Mouse (Mus musculus): ENCODE results near the gene Polrmt.

Gene Polrmt

DNA sequence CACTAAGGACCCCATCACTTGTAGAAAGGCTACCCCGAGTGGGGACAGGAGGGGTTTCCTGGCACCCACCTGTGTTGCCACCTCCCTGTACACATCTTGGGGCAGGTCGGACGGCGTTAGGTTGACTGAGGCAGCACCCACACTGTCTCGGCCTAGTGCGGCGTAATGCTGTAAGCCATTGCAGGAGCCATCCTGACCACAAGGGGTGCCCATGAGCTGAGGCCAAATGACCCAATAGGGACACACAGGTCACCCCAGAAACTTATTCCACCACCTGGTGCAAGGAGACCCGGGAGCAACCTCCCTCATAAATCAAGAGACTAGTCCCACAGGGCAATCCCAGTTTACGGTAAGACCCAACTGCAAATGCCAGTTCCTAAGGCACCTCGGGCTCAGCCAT, 8.1 kb downstream of the Polrmt start:
- no peak for DNase-seq

DNA sequence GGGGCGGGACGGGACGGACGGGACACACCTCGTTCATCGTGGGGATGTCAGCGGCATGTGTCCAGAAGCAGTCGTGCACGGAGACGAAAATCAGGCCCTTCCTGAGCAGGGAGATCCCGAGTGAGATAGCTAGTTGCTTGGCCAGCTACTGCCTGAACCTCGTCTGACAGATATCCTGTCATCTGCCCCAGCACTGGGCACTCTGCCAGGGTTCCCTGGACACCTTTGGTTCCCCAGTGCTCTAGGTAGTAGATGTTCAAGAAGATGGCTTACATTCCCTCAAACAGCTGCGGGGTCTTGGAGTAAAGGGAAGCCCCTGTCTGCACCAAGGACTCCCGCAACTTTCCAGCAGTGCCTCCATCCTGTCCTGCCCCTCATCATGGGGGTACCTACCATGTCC, 9.7 kb downstream of the Polrmt start:
- no peak for DNase-seq

DNA sequence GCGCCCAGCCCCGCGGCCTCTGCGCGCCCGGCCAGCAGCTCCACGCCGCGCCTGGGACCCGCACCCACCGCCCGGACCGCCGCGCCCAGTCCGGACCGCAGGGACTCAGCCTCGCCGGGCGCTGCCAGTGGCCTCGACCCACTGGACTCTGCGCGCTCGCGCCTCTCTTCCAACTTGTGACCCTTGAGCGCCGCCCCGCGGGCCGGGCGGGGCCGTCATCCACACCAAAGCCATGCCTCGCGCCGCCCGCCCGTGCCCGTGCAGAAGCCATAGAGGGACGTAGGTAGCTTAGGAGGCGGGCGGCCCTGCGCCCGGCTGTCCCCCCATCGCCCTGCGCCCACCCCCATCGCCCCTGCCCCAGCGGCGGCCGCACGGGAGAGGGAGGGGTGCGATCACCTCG, 11.0 kb downstream of the Polrmt start:
- DNase-seq = no peak

DNA sequence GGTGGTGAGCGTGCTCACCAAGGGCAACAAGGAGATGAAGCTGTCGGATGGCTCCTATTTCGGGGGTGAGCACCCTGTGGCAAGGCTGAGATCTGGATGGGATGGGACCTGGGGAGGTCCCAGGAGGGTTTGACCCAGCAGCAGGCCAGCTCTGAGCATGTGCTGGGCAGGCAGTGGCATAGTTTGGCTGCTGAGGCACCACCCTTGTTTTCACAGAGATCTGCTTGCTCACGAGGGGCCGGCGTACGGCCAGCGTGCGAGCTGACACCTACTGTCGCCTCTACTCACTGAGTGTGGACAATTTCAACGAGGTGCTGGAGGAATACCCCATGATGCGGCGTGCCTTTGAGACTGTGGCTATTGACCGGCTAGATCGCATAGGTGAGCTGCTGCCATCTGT, 12.5 kb downstream of the Polrmt start:
- no peak for DNase-seq

DNA sequence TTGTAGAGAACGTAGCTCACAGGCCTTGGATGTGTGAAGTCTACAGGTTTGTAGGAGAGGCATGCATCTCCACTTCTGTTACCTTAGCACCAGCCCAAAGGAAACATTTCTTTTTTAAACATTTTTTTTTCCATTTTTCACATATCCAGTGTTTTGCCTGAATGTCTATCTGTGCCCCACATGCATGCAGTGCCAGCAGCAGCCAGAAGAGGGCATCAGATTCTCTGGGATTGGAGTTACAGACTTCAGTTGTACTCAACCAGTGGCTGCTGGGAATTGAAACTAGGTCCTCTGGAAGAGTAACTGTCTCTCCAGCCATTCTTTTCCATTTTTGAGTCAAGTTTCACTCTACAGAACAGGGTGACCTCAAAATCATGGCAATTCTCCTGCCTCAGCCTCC, 13.9 kb downstream of the Polrmt start:
- DNase-seq = no peak

DNA sequence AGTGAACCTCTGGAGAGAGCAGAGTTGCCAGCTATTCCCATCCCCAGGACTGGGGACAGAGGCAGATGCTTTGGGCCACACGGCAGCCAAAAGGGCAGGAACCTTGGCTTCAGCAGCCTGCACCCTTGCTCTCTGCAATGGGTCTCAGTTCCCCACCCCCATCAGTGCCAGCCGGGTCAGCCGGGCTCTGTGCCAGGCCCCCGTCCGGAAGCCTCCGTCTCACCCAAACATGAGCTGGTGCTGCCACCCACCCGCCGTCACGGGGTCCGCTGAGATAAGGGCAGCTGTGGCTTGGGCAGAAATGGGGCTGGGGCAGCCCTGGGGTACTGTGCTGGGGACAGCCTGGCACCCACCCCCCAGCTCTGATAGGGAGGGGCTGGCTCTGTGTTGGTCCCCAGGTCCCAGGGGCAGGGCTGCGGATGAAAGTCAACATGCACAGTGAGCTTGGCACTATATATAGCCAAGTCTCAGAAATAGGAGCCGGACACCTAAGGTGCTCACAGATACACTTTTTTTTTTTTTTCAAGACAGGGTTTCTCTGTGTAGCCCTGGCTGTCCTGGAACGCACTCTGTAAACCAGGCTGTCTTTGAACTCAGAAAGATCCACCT, 16.9 kb downstream of the Polrmt start:
- DNase-seq = no peak

DNA sequence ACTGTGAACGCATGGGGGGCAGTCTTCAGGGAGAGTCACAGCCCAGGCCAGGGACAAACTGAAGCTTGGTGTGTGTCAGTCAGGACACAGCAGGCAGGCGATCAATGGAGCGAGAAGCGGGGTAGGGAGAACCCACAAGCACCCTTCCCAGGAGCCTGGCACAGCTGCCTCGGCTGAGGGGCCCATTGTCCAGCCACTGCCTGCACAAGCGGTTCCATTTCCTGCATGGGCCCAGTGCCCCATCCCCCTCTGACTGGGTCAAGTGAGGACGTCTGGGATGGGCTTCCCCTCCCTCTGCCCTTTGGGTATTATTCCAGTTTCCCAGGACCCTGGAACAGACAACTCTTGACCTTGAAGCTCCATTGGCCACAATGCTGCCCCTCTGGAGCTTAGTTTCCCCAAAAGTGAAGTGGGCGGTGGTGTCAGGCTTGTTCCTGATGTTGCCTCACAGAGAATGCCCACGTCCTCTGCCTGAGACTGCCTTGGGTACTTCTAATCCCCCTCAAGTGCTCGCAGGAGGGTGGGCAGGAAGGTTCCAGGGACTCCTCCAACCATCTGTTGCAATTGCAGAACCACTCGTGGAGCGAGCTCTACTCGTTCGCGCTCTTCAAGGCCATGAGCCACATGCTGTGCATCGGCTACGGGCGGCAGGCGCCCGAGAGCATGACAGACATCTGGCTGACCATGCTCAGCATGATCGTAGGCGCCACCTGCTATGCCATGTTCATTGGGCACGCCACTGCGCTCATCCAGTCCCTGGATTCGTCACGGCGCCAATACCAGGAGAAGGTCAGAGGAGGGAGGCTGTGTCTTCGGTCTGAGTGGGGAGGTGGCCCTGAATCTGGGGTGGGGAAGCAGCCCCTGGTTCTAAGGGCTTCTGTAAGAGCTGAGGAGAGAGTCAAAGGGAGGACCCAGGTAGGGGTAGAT, 17.8 kb downstream of the Polrmt start:
- no peak for DNase-seq

DNA sequence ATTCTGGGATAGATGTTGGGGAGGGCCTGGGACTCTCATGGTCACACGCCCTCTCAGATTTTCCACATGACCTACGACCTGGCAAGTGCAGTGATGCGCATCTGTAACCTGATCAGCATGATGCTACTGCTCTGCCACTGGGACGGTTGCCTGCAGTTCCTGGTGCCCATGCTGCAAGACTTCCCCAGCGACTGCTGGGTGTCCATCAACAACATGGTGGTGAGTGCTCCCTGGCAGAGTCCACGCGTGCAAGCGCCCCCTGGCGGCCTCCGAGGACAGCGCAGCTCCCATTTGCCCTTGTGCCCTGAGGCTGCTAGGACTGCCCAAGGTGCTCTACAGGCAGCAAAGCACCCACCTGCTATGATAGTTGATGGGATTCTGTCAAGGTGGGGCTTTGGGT, 20.3 kb downstream of the Polrmt start:
- peak; percentile 63 for DNase-seq

DNA sequence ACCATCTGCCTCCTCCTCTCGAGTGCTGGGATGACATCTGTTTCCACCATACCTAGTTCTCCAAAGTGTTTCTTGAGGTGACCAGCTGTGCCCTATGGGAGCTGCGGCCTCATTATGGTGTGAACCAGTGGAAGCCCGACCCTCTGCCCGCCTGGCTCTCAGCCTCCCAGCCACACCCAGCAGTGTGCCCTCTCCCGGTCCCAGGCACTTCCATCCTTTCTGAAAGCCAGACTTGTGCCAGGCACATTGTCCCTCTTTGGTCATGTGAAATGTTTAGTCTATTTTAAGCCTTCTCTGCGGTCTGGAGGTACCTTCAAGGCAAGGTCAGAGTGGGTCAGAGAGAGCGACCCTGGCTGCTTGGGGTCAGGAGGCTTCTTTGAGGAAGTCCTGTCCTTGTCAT, 22.7 kb downstream of the Polrmt start:
- no peak for DNase-seq

DNA sequence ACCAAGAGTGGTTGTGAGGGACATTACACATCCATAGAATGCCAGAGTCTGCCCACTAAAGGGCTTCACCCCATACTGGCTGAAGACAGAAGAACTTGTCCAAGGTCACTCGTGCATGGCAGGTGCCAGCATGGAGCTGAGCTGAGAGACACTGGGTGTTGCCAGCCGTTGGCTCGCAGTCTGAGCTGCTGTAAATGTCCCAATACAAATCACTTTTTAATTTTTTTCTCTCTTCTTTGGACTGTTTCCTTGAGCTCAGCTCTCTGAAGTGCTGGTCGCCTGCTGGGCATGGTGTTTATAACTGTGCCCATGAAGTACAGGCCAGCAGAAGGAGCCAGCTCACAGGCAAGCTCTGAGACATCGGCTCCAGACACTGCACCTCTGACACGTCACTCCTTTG, 23.3 kb downstream of the Polrmt start:
- DNase-seq = no peak

DNA sequence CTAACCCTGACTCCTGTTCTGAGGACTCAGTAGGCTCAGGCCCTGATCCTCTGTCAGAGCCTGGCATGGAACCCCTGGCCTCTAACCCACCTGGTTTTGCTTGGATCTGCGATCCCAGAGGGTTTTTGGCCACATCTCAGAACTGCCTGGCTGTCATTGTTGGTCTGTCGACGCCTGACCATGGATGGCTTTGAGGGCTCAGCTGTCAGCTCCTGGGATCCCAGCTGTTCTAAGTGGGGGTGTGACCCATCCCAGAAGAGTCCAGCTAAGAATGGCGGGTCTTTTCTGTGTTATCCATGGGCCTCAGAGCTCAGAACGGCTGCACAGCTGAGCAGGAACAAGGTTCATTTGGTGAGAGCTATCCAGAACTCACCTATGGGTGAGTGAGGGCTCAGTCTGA, 25.3 kb downstream of the Polrmt start:
- no peak for DNase-seq

DNA sequence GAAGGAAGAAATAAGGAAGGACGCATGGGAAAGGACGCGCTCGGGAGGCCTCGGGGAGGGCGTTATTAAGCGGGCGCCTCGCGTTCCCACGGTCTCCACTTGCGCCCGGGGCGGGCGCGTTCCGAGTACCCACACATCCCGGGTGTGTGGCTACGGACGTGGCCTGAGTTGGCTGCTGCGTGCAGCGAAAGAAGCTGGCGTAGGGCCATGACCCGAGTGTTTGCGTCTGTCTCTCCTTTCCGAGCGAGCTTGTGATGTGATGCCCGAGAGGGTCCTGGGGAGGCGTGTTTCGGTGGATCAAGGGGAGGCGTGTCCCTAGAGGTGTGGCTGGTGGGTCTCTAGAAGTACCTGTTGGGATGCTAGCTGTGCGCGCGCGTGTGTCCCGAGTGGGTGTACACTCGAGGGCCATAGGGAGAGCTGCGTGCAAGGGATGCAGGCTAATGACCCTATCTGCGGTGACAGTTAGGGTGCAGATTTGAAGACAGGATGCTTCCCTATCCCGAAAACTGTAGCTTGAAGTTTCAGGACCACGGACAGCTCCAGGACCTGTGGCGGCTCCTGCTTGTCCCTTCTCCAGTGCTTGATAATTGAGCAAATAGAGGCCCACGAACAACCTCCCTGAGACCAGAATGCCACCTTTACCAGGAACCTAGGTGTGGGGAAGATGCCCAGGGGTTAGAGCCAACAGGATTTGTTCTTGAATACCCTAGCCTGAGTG, 28.6 kb downstream of the Polrmt start:
- DNase-seq = no peak

DNA sequence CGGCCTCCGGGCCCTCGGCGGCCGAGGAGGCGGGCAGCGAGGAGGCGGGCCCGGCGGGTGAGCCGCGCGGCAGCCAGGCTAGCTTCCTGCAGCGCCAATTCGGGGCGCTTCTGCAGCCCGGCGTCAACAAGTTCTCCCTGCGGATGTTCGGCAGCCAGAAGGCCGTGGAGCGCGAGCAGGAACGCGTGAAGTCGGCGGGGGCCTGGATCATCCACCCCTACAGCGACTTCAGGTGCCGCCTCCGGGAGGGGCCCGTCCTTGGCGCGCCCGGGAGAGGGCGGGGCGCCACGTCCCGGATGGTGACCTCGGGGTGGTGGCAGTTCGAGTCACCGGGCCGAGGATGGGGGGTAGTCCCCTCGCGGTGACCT, 29.4 kb downstream of the Polrmt start:
- no peak for DNase-seq

DNA sequence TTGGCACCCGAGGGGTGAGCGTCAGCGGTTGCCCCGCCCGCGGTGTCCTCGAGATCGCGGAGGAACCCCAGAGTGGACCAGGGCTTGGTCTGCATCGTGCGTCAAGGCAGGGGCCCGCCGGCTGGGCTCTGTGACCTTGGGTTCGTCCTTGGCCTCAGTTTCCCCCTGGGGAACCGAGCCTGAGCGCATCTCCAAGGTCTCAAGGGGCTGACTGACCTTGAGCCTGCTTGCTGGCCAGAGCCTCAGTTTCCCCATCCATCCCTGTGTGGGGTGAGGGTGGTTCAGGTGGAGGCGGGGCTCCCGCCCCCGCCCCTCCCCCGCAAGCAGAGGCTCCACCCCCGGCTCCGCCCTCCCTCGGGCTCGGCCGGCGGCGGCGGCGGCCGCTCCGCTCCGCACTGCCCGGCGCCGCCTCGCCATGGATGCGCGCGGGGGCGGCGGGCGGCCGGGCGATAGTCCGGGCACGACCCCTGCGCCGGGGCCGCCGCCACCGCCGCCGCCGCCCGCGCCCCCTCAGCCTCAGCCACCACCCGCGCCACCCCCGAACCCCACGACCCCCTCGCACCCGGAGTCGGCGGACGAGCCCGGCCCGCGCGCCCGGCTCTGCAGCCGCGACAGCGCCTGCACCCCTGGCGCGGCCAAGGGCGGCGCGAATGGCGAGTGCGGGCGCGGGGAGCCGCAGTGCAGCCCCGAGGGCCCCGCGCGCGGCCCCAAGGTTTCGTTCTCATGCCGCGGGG, 30.0 kb downstream of the Polrmt start, which contains the start of gene Hcn2:
Gene Hcn2, plus strand, starts transcription at position 381 of the 734 bp plus-strand sequence.
- DNase-seq = no peak

DNA sequence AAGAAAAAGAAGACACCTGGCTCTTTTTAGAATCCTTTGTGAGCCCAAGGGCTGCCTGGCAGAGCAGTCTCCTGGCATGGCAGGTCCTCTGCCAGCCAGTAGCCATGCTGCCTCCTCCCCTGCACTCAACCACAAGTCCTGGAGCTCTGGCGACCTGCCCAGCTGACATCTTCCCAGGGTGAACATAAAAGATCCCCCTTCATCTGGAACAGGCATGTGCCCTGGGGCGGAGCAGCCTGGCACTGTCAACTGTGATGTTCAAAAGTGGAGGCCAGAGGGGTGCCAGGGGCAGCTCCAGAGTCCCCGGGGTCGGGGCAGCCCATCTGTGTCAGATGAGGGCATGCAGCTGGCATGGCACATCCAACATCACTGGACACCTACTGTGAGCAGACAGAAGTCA, 31.4 kb downstream of the Polrmt start:
- DNase-seq = no peak

DNA sequence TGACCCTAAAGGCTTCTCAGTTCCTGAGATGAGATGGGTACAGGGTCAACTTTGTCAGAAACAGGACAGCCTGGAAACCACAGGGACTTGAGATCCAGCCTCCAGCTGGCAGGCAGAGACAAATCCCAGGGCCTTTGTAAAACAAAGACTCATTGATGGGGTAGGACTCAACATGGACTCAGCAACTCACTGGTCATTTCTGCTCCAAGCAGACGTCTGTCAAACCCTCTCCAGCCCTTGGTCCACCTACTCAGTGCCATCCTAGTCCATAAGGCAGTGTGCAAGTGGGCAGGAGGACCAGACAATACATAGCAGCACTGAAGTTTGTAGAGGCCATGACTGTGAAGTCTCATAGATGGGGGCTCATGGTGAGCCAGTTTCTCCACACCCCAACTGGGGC, 33.2 kb downstream of the Polrmt start:
- no peak for DNase-seq

DNA sequence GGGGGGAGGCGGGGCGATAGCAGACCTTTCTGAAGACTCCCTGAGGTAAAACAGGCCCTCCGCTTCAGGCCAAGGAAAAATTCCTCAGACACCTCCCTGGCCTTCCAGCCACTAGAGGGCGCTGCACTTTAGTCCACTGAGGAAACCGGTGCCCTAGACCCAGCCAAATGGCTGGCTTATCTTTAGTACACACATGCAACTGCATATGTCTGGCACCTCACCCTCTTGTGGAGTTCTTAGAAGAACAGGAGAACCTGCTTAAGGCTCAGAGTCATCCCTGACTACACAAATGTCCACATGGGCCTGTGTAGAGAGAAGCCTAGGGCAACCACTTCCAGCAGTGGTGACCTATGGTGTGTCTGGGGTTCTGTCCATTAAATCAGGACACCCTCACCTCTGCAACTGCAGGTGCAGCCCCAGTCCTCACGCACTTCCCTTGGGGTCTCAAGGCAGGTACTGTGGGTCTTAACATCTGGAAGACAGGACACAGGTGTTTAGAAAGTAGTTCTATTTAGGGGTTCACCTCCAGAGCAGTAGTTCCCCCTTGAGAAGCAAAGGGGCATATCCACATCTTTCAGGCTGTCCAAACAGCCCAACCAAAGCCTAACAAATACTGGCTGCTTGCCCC, 33.8 kb downstream of the Polrmt start:
- DNase-seq = peak; percentile 62

DNA sequence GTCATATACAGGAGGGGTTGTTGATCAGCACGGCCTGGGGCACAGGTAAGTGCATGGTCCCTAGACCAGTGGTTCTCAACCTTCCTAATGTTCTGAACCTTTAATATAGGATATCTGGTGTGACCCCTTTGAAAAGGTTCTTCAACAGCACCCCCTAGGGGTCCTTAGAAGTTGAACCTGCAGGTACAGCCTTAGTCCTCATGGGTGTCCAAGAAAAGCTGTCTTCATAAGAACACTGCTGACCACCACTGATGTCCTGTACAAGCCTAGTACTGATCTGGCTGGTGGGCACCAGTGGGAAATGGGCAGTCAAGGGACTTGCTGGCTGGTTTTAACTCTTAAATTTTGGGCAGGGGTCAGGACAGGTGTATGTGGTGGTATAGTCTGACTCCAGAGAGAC, 34.4 kb downstream of the Polrmt start:
- no peak for DNase-seq

DNA sequence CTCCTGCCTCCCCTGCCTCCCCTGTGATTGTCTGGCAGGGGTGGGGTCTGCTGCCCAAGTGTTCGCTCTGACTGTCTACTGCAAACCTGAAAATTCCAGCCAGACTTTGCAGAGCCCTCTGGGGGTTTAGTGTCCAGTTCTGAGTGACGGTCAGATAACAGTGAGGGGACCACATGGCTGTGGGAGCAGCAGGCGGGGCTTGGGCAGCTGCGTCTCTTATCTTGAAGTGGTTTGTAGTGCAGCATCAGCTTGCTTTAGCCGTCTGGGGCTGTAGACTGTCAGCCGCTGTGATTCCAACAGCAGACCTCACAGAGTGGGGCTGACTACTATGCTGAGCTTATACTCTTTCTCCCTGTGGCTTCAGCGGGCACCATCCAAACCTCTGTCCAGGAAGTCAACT, 37.1 kb downstream of the Polrmt start:
- DNase-seq = no peak

DNA sequence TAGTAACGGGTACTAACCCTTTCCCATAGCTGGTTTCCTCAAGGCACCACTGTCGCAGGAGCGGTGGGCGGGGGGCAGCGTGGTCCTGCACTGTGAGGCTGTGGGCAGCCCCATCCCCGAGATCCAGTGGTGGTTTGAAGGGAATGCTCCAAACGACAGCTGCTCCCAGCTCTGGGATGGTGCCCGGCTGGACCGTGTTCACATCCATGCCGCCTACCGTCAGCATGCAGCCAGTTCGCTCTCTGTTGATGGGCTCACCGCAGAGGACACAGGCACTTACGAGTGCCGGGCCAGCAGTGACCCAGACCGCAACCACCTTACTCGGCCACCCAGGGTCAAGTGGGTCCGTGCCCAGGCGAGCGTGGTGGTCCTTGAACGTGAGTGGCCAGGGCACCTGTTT, 37.7 kb downstream of the Polrmt start:
- DNase-seq = no peak

DNA sequence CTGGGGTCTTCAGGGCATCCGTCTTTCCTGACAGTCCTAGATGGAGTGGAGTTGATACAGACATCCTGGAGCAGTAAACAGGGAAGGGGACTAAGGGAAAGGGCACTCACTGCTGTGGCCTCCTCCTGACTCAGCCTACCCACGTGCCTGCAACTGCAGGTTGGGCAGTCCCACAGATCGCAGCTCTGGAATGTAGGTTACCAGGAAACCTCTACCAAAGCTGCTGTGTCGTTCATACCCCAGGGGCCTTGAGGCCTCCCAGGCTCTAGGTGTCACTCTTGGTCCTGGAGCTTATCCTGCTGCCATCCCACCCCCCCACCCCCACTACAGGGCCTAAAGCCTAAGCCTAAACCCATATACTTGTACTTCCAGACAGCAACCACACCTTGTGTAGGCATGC, 38.6 kb downstream of the Polrmt start:
- DNase-seq = no peak

DNA sequence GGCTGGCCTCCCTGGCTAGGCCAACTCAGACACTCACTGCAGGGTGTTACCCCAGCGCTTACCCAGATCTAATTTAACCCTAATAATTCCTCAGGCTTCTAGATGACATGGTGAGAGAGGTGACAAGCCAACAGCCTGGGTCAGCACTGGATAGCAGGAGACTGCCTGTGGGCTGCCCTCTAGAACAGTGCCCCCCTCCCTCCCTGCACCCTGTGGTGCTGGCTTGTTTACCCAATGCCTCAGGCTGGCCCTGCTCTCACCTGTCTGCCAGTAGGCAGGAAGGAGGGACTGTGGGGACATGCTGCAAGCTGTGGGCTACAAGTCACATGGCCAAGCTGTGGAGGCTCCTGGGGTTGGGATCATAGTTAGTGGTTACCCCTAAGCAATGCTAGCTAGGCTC, 39.2 kb downstream of the Polrmt start:
- DNase-seq = no peak

All from kidney, adult 11 months (tissue).